Comparison of ENCODE assay signal across 11 mouse cellular contexts in genomic region chr1:106400900-106401634, GRCm38 (mm10).
DNase-seq lines count a peak whose midpoint lies in the region; ATAC-seq lines count a peak whose summit lies in the region.
"Had no signal": no experiment of that assay in that cellular context is flagged by ENCODE, and none has a peak within 500 bp of the region (broad histone marks: within the 10 kb centered on the region; RNA-seq: fewer than 3 reads in every experiment).

No protein-coding gene starts in this region.

- no peak overlapping the region for H3K4me3 ChIP-seq in midbrain, embryonic 16.5 days (ENCODE audit: low read depth, low read length)
- H3K4me3 ChIP-seq: erythroblast, embryonic 14.5 days; limb, embryonic 15.5 days; stomach, embryonic 15.5 days had no signal

- peak; percentile 39; the same call in 1 of the 2 replicates for ATAC-seq in frontal cortex, adult (ENCODE audit: low TSS enrichment)
- no peak for ATAC-seq in midbrain, embryonic 16.5 days

- DNase-seq in frontal cortex, postnatal 25 days (ENCODE audit: low spot score in 2 of 2), result no peak
- peak; percentile 77 for DNase-seq in urinary bladder, postnatal 14 days (ENCODE audit: low spot score)
- DNase-seq in urinary bladder, postnatal 10 days (ENCODE audit: low spot score), result no peak
- peak; percentile 67 for DNase-seq in heart, postnatal 4 days
- DNase-seq in B cell, adult 2 months, result no peak
- no peak for DNase-seq in left cerebral cortex, adult 18-20 months (ENCODE audit: low spot score in 2 of 2)

- H3K4me2 ChIP-seq in midbrain, embryonic 16.5 days (ENCODE audit: low read length), result no peak overlapping the region
- H3K4me2 ChIP-seq: limb, embryonic 15.5 days; stomach, embryonic 15.5 days had no signal

- H3K9me3 ChIP-seq in midbrain, embryonic 16.5 days (replicated peaks; ENCODE audit: control insufficient read depth, low read length, poor library complexity, severe bottlenecking), result no peaks in the 10 kb centered on the region
- H3K9me3 ChIP-seq: limb, embryonic 15.5 days; stomach, embryonic 15.5 days had no signal

- H3K27me3 ChIP-seq in midbrain, embryonic 16.5 days (ENCODE audit: control insufficient read depth, insufficient read depth, low read depth, low read length), result no peaks in the 10 kb centered on the region
- H3K27me3 ChIP-seq: limb, embryonic 15.5 days; stomach, embryonic 15.5 days had no signal

- H3K9ac ChIP-seq in midbrain, embryonic 16.5 days (ENCODE audit: low read depth, low read length), result no peak overlapping the region
- H3K9ac ChIP-seq: limb, embryonic 15.5 days; stomach, embryonic 15.5 days had no signal

- 71% methylated on average over 11 of the region's 11 CpGs for WGBS in midbrain, embryonic 16.5 days

- no peaks in the 10 kb centered on the region for H3K36me3 ChIP-seq in midbrain, embryonic 16.5 days (ENCODE audit: control insufficient read depth, insufficient read depth, low read length)
- H3K36me3 ChIP-seq: limb, embryonic 15.5 days; stomach, embryonic 15.5 days had no signal

- no peaks in the 10 kb centered on the region for H3K4me1 ChIP-seq in midbrain, embryonic 16.5 days (ENCODE audit: control insufficient read depth, insufficient read depth, low read length)
- H3K4me1 ChIP-seq: stomach, embryonic 15.5 days had no signal

- H3K27ac ChIP-seq in midbrain, embryonic 16.5 days (ENCODE audit: low read length), result no peak overlapping the region
- H3K27ac ChIP-seq: limb, embryonic 15.5 days; stomach, embryonic 15.5 days had no signal

Comparison
In these comparisons a context has a peak if more than half of its experiments do, and no peak if none do; other contexts are left out.
1. DNase-seq: peak in urinary bladder, postnatal 14 days (single experiment) and heart, postnatal 4 days (single experiment); none in frontal cortex, postnatal 25 days (0 of 2), urinary bladder, postnatal 10 days (single experiment), B cell, adult 2 months (0 of 2) and left cerebral cortex, adult 18-20 months (0 of 2).